Mouse (Mus musculus) kidney, adult 2 months (tissue): ENCODE data around the gene Draxin.

Experiments used
- CTCF ChIP-seq: fragments of 200-500 bp; conservative IDR thresholded peaks from 2 replicates; pipeline ENCODE4 v1.5.1; 2011; ENCODE audit warnings: low read depth, mild to moderate bottlenecking, control low read depth, low read length, moderate library complexity, mixed read lengths; ENCODE audit not compliant: insufficient read depth, insufficient read length
- POLR2A ChIP-seq: fragments of 200-500 bp; IDR thresholded peaks from one replicate; pipeline ENCODE4 v1.6.1; 2011; ENCODE audit warnings: low read depth, low read length, control low read depth

GRCm38 (mm10) chr4:148150953-148151266, 20.4 kb upstream of the Draxin start:
- TF ChIP-seq CTCF, result no peak
- TF ChIP-seq POLR2A, result no peak
